ENCODE assay signal across 15 mouse cellular contexts in genomic region chr17:63716161-63716560, GRCm38 (mm10).
A peak's percentile ranks its signal among the peaks of the same experiment; 100 is the strongest.
DNase-seq lines count a peak whose midpoint lies in the region; ATAC-seq and TF ChIP-seq lines count a peak whose summit lies in the region.
"Had no signal": no experiment of that assay in that cellular context is flagged by ENCODE, and none has a peak within 500 bp of the region (broad histone marks: within the 10 kb centered on the region; RNA-seq: fewer than 3 reads in every experiment).

No protein-coding gene starts in this region.

- intact Hi-C loops in left cerebral cortex, postnatal 4 days (cut with DNase I): no loop called here
- intact Hi-C loops in left cerebral cortex, postnatal 14 days (cut with DNase I): no loop called here

- no peaks in the 10 kb centered on the region for H3K9me3 ChIP-seq in hindbrain, postnatal 0 days (ENCODE audit: low read length)
- H3K9me3 ChIP-seq: embryonic facial prominence, embryonic 13.5 days; heart, embryonic 12.5 days; liver, embryonic 13.5 days had no signal

- no peak overlapping the region for H3K4me3 ChIP-seq in hindbrain, postnatal 0 days (ENCODE audit: low read length)
- H3K4me3 ChIP-seq: embryonic facial prominence, embryonic 13.5 days; heart, embryonic 12.5 days; layer of hippocampus, adult 2 months; liver, embryonic 13.5 days had no signal

- peak; percentile 93 for ATAC-seq in cerebellum, adult (ENCODE audit: insufficient number of reproducible peaks, low FRiP score, low TSS enrichment)
- ATAC-seq in hindbrain, postnatal 0 days: peak; percentile 65; the same call in 1 of the 2 replicates

- no peaks in the 10 kb centered on the region for H3K4me1 ChIP-seq in hindbrain, postnatal 0 days (ENCODE audit: insufficient read depth, low read length)
- H3K4me1 ChIP-seq: embryonic facial prominence, embryonic 13.5 days; heart, embryonic 12.5 days; liver, embryonic 13.5 days had no signal

- TF ChIP-seq CTCF in hindbrain, postnatal 0 days (IDR thresholded peaks at IDR 0.05; ENCODE audit: low read depth): no peak

- H3K27ac ChIP-seq in hindbrain, postnatal 0 days: peak overlapping the region; percentile 32; the same call in 1 of the 2 replicates
- H3K27ac ChIP-seq: embryonic facial prominence, embryonic 13.5 days; layer of hippocampus, adult 2 months; liver, embryonic 13.5 days had no signal

- DNase-seq in left cerebral cortex, postnatal 4 days: peak; percentile 68
- no peak for DNase-seq in left cerebral cortex, postnatal 14 days (ENCODE audit: low spot score in 2 of 2)
- DNase-seq in cerebellum, postnatal 14 days: peak; percentile 81 to 86
- DNase-seq in hindbrain, postnatal 0 days (ENCODE audit: low spot score): peak; percentile 69
- no peak for DNase-seq in lung, adult 18-20 months
- DNase-seq in ovary, postnatal 14 days (ENCODE audit: low spot score): no peak
- no peak for DNase-seq in lung, postnatal 10 days
- DNase-seq: adrenal gland, postnatal 25 days; gastrocnemius, postnatal 14 days; kidney, adult 8-10 months; liver, embryonic 13.5 days had no signal

- WGBS in hindbrain, postnatal 0 days: 38% methylated on average over 6 of the region's 6 CpGs

- no peak overlapping the region for H3K9ac ChIP-seq in hindbrain, postnatal 0 days (replicated peaks; ENCODE audit: low read length)
- H3K9ac ChIP-seq: embryonic facial prominence, embryonic 13.5 days; heart, embryonic 12.5 days; liver, embryonic 13.5 days had no signal

- H3K27me3 ChIP-seq in hindbrain, postnatal 0 days (ENCODE audit: insufficient read depth, low read length): no peaks in the 10 kb centered on the region
- H3K27me3 ChIP-seq: embryonic facial prominence, embryonic 13.5 days; heart, embryonic 12.5 days; liver, embryonic 13.5 days had no signal

- no peak overlapping the region for H3K4me2 ChIP-seq in hindbrain, postnatal 0 days (ENCODE audit: low read depth, low read length)
- H3K4me2 ChIP-seq: embryonic facial prominence, embryonic 13.5 days; heart, embryonic 12.5 days; liver, embryonic 13.5 days had no signal

- H3K36me3 ChIP-seq in hindbrain, postnatal 0 days (ENCODE audit: insufficient read depth, low read length): no peaks in the 10 kb centered on the region
- H3K36me3 ChIP-seq: embryonic facial prominence, embryonic 13.5 days; heart, embryonic 12.5 days; liver, embryonic 13.5 days had no signal

Comparison
In these comparisons a context has a peak if more than half of its experiments do, and no peak if none do; other contexts are left out.
1. DNase-seq: peak in left cerebral cortex, postnatal 4 days (single experiment), cerebellum, postnatal 14 days (2 of 2) and hindbrain, postnatal 0 days (single experiment); none in left cerebral cortex, postnatal 14 days (0 of 2), lung, adult 18-20 months (0 of 2), ovary, postnatal 14 days (single experiment) and lung, postnatal 10 days (single experiment).